Mouse (Mus musculus) heart, postnatal 0 days (tissue): ENCODE measurements at regions not wholly inside any gene's neighbourhood (a gene's known extent, or its start where the extent isn't known, plus 50 kb on each side); places are given as distances from the start of the nearest gene placed in this dataset.

Experiments
- ATAC-seq: fragments of 200-750 bp; cut with Nextera tagmentation; 2 replicates; pipeline ENCODE4 v1.8.0; 2017; ENCODE audit warnings: low read depth, moderate number of reproducible peaks, moderate library complexity; ENCODE audit not compliant: insufficient read depth
- DNase-seq: peaks from one replicate; pipeline ENCODE4 v3.0.0-alpha.2; 2016; ENCODE audit warnings: low spot score
- H3K27ac ChIP-seq: fragments of 300-500 bp; sonication (generic); 2 replicates; pipeline ENCODE4 v1.5.1; 2014; ENCODE audit warnings: low read depth, mild to moderate bottlenecking
- H3K27me3 ChIP-seq: fragments of 300-500 bp; sonication (generic); 2 replicates; pipeline ENCODE4 v1.6.1; 2014; ENCODE audit warnings: low read length, mixed read lengths; ENCODE audit not compliant: control insufficient read depth, insufficient read depth
- H3K36me3 ChIP-seq: fragments of 300-500 bp; sonication (generic); replicated peaks from 2 replicates; pipeline ENCODE4 v1.6.1; 2014; ENCODE audit warnings: low read length, mixed read lengths; ENCODE audit not compliant: control insufficient read depth, insufficient read depth
- H3K4me1 ChIP-seq: fragments of 300-500 bp; sonication (generic); 2 replicates; pipeline ENCODE4 v1.6.1; 2014; ENCODE audit warnings: antibody characterized with exemption; ENCODE audit not compliant: control insufficient read depth, insufficient read depth
- H3K4me2 ChIP-seq: fragments of 300-500 bp; sonication (generic); 2 replicates; pipeline ENCODE4 v1.6.1; 2014; ENCODE audit warnings: low read depth, mild to moderate bottlenecking, low read length, moderate library complexity
- H3K4me3 ChIP-seq: fragments of 300-500 bp; sonication (generic); 2 replicates; pipeline ENCODE4 v1.5.1; 2014; ENCODE audit warnings: low read depth, low read length
- H3K9ac ChIP-seq: fragments of 300-500 bp; sonication (generic); replicated peaks from 2 replicates; pipeline ENCODE4 v1.6.1; 2014; ENCODE audit warnings: low read depth, low read length, mixed read lengths
- H3K9me3 ChIP-seq: fragments of 300-500 bp; sonication (generic); replicated peaks from 2 replicates; pipeline ENCODE4 v1.6.1; 2016; ENCODE audit warnings: low read length; ENCODE audit not compliant: control insufficient read depth
- CTCF ChIP-seq: IDR thresholded peaks from 2 replicates; pipeline ENCODE4 v1.5.1; 2016; ENCODE audit warnings: antibody characterized with exemption, control low read depth, low read depth
- EP300 ChIP-seq: IDR thresholded peaks from 2 replicates; pipeline ENCODE4 v1.6.1; 2016; ENCODE audit warnings: antibody characterized with exemption, low read depth
- WGBS: fragments of 180-500 bp; shearing (Covaris S2); extraction: QIAGEN DNeasy Blood & Tissue Kit; methylation state at CpG from one replicate; pipeline ENCODE4 v1.1.7; 2014; 5-methylcytosine and 5-hydroxymethylcytosine counted together

DNA sequence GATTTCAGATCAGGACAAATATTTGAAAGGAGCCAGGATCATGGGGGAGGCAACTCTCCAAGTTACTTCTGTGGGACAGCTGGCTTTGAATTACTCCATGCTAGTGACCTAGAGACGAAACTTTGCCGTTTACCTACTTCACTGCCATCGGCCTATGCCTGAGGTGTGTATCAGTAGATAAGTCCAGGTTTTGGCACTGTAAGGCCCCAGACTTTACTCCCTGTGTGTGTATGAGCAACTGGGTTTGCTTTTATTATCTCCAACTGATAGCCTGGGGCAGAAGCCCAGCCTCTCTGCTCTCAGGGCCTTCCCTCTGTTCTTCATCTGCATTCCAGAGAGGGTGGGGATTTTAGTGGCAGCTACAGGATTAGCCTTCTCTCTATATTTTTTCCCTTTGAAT, 65.6 kb upstream of the Mrps22 start:
- TF ChIP-seq CTCF (no peak), EP300 (no peak)
- H3K36me3 ChIP-seq, result no peaks in the 10 kb centered on the region
- DNase-seq, result no peak
- WGBS, result 59% methylated on average over 3 of the region's 3 CpGs
- H3K27me3 ChIP-seq, result no peaks in the 10 kb centered on the region
- no peak overlapping the region for H3K4me3 ChIP-seq
- H3K4me2 ChIP-seq, result no peak overlapping the region
- no peaks in the 10 kb centered on the region for H3K4me1 ChIP-seq
- no peak overlapping the region for H3K27ac ChIP-seq
- no peaks in the 10 kb centered on the region for H3K9me3 ChIP-seq
- no peak overlapping the region for H3K9ac ChIP-seq
- no peak for ATAC-seq

DNA sequence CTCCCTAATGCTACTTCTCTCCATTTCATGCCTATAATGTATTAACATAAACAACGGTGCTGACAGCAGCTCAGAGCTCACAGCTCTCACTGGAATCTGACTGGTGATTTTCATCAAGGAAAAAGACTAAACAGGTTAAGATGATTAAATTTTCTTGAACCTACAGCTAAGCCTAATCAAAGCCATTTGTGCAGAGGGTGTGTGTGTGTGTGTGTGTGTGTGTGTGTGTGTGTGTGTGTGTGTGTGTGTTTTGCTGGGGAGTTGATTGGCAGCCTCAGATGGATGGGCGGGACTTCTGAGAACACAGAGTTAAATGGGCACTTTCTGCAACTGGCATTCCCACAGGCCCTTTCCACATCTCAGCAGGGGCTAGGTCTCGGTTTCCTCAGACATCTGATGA, 61.6 kb upstream of the Mrps22 start:
- no peaks in the 10 kb centered on the region for H3K27me3 ChIP-seq
- H3K4me1 ChIP-seq, result no peaks in the 10 kb centered on the region
- H3K4me3 ChIP-seq, result no peak overlapping the region
- DNase-seq (no peak), ATAC-seq (no peak)
- WGBS, result 70% methylated on average over 3 of the region's 3 CpGs
- no peaks in the 10 kb centered on the region for H3K9me3 ChIP-seq
- no peak overlapping the region for H3K9ac ChIP-seq
- H3K27ac ChIP-seq, result no peak overlapping the region
- TF ChIP-seq CTCF (no peak), EP300 (no peak)
- H3K4me2 ChIP-seq, result no peak overlapping the region
- H3K36me3 ChIP-seq, result no peaks in the 10 kb centered on the region

DNA sequence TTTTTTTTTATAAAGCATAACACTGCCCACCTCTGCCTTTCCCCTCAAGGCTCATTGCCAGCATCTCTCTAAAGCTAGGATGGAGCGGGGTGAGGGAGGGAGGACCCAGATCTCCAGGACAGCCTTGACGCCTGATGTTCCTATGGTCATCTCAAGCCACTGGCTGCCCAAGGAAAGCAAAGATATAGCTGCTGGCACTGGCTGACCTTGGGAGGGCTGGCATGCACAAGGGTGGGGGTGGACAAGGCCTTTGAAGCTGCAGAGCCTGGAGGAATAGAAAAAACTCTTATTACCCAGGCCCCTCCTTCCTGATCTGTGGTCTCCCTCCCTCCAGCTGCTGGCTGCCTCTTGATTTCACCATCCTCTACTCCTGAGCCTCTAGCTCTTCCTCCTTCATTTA, 50.2 kb upstream of the Mrps22 start:
- no peaks in the 10 kb centered on the region for H3K27me3 ChIP-seq
- ATAC-seq (no peak), DNase-seq (no peak)
- TF ChIP-seq CTCF (no peak), EP300 (no peak)
- H3K4me1 ChIP-seq, result no peaks in the 10 kb centered on the region
- H3K27ac ChIP-seq, result no peak overlapping the region
- H3K36me3 ChIP-seq, result no peaks in the 10 kb centered on the region
- WGBS, result 72% methylated on average over 2 of the region's 2 CpGs
- no peak overlapping the region for H3K4me2 ChIP-seq
- no peak overlapping the region for H3K9ac ChIP-seq
- no peak overlapping the region for H3K4me3 ChIP-seq
- no peaks in the 10 kb centered on the region for H3K9me3 ChIP-seq
